Mouse (Mus musculus) erythroblast, embryonic 14.5 days (primary cell): ENCODE measurements around the gene Cyp4x1.

Source experiments
- GATA1 ChIP-seq: IDR thresholded peaks from 2 replicates; pipeline ENCODE4 v1.6.1; 2012; ENCODE audit warnings: low read length, inconsistent platforms, mixed read lengths
- TAL1 ChIP-seq: IDR thresholded peaks from 3 replicates; pipeline ENCODE4 v1.6.1; 2012; ENCODE audit warnings: low read length, inconsistent platforms, mixed read lengths

DNA sequence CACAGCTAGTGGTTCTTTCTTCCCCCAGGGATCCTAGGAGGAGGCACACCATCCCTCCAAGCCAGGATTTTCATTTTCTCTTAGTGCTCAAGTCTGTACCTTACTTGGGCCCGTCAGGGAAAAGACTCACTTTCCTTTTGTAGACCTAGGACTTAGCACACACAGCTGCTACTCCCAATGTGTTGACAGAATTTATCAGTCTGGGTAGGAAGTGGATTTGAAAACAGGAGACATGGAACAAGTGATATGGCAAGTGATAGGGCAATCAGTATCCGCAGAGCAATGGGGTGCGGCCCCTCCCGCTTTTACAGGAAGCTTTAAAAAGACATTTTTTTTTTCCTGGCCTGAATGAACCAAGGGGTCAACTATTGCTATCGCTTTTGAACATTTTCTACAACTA is 996 bp downstream of the Cyp4x1 start:
- no peak for TF ChIP-seq GATA1
- no peak for TF ChIP-seq TAL1
